Mouse (Mus musculus) spleen, postnatal 14 days (tissue): ENCODE measurements around the gene Bckdha.

Experiments used
- DNase-seq, 2 experiments: peaks; one replicate each; pipeline ENCODE4 v3.0.0; 2021 to 2022; ENCODE audit warnings: low spot score in 2 of 2

Gene Bckdha

GRCm38 (mm10) chr7:25614831-25615705 is 43.7 kb downstream of the Bckdha start:
- peak in 1 of 2 experiments; percentile 5 for DNase-seq

- DNase-seq, result peak in 1 of 2 experiments; percentile 3
Measured at GRCm38 (mm10) chr7:25614086-25614485, 44.7 kb downstream of the Bckdha start.

- DNase-seq, result no peak
Measured at GRCm38 (mm10) chr7:25611501-25611900, 47.3 kb downstream of the Bckdha start.

GRCm38 (mm10) chr7:25610056-25610455 is 48.7 kb downstream of the Bckdha start:
- peak in 1 of 2 experiments; percentile 3 for DNase-seq

- DNase-seq, result no peak
Measured at GRCm38 (mm10) chr7:25607196-25607595, 51.6 kb downstream of the Bckdha start.

GRCm38 (mm10) chr7:25606625-25607063 is 52.1 kb downstream of the Bckdha start:
- DNase-seq, result peak in 1 of 2 experiments; percentile 5

- peak in 1 of 2 experiments; percentile 1 for DNase-seq
Measured at GRCm38 (mm10) chr7:25601346-25601745, 57.4 kb downstream of the Bckdha start.

GRCm38 (mm10) chr7:25600666-25601065 is 58.1 kb downstream of the Bckdha start:
- DNase-seq, result peak in 1 of 2 experiments; percentile 3

GRCm38 (mm10) chr7:25599663-25600062 is 59.1 kb downstream of the Bckdha start:
- DNase-seq, result peak; percentile 51 to 75

GRCm38 (mm10) chr7:25593859-25594258 is 64.9 kb downstream of the Bckdha start:
- no peak for DNase-seq

- DNase-seq, result no peak
Measured at GRCm38 (mm10) chr7:25591226-25591625, 67.6 kb downstream of the Bckdha start.

- no peak for DNase-seq
Measured at GRCm38 (mm10) chr7:25585351-25586204, 73.2 kb downstream of the Bckdha start.

- no peak for DNase-seq
Measured at GRCm38 (mm10) chr7:25584651-25585050, 74.1 kb downstream of the Bckdha start.

GRCm38 (mm10) chr7:25582301-25582810 is 76.4 kb downstream of the Bckdha start:
- DNase-seq, result no peak
